Mouse (Mus musculus) heart, embryonic 11.5 days (tissue): ENCODE measurements around the gene Gm37240. TPM values are rescaled to one million over a fixed set of nuclear protein-coding genes. Genes with fewer than 3 reads are reported as not detected.

Experiments used
- ATAC-seq: fragments of 200-750 bp; cut with Nextera tagmentation; replicated peaks from 2 replicates; pipeline ENCODE4 v1.8.0; 2017; ENCODE audit warnings: moderate library complexity; ENCODE audit not compliant: insufficient number of reproducible peaks, low FRiP score, low TSS enrichment
- H3K27ac ChIP-seq: fragments of 300-500 bp; sonication (generic); 2 replicates; pipeline ENCODE4 v1.5.1; 2014; ENCODE audit warnings: mild to moderate bottlenecking, low read depth, low read length
- H3K27me3 ChIP-seq: fragments of 300-500 bp; sonication (generic); 2 replicates; pipeline ENCODE4 v1.6.1; 2014; ENCODE audit warnings: mild to moderate bottlenecking, low read length, mixed read lengths; ENCODE audit not compliant: control insufficient read depth, insufficient read depth
- H3K36me3 ChIP-seq: fragments of 300-500 bp; sonication (generic); 2 replicates; pipeline ENCODE4 v1.6.1; 2014; ENCODE audit warnings: mild to moderate bottlenecking, low read length, moderate library complexity, mixed read lengths; ENCODE audit not compliant: control insufficient read depth, insufficient read depth
- H3K4me1 ChIP-seq: fragments of 300-500 bp; sonication (generic); 2 replicates; pipeline ENCODE4 v1.6.1; 2014; ENCODE audit warnings: low read length; ENCODE audit not compliant: control insufficient read depth, insufficient read depth
- H3K4me2 ChIP-seq: fragments of 300-500 bp; sonication (generic); 2 replicates; pipeline ENCODE4 v1.6.1; 2014; ENCODE audit warnings: mild to moderate bottlenecking, moderate library complexity
- H3K4me3 ChIP-seq: fragments of 300-500 bp; sonication (generic); 2 replicates; pipeline ENCODE4 v1.5.1; 2014; ENCODE audit warnings: low read depth, low read length
- H3K9ac ChIP-seq: fragments of 300-500 bp; sonication (generic); 2 replicates; pipeline ENCODE4 v1.6.1; 2014; ENCODE audit warnings: mild to moderate bottlenecking, low read depth, low read length, moderate library complexity
- H3K9me3 ChIP-seq: fragments of 300-500 bp; sonication (generic); replicated peaks from 2 replicates; pipeline ENCODE4 v1.6.1; 2016; ENCODE audit warnings: low read length; ENCODE audit not compliant: control insufficient read depth
- WGBS: fragments of 180-500 bp; shearing (Covaris S2); extraction: QIAGEN DNeasy Blood & Tissue Kit; methylation state at CpG from one replicate; pipeline ENCODE4 v1.1.7; 2014; ENCODE audit not compliant: insufficient replicate concordance; 5-methylcytosine and 5-hydroxymethylcytosine counted together
- polyA plus RNA-seq: library from polyadenylated mRNA; unstranded; fragments of >200 nt; fragmentation: Nextera tagmentation; extraction: Ambion mirVana; gene quantifications from 2 replicates; pipeline ENCODE4 v1.2.1, GENCODE M21; 2014

Gene Gm37240
- polyA plus RNA-seq, 1 experiment from 2014 or later, result 4.5 TPM

GRCm38 (mm10) chr3:85553731-85554277 is 333.5 kb downstream of the Gm37240 start:
- Histone ChIP-seq H3K4me1 (peaks cover 26% of the 10 kb centered on the region), H3K36me3 (no peaks in the 10 kb centered on the region), H3K27me3 (no peaks in the 10 kb centered on the region), H3K4me2 (no peak overlapping the region), H3K9me3 (no peaks in the 10 kb centered on the region), H3K27ac (no peak overlapping the region), H3K9ac (no peak overlapping the region), H3K4me3 (no peak overlapping the region)
- no peak for ATAC-seq
- 81% methylated on average over 6 of the region's 6 CpGs for WGBS

GRCm38 (mm10) chr3:85551352-85551751 is 336.0 kb downstream of the Gm37240 start:
- 49% methylated on average over 2 of the region's 2 CpGs for WGBS
- no peaks in the 10 kb centered on the region for H3K27me3 ChIP-seq
- no peak overlapping the region for H3K4me3 ChIP-seq
- H3K9me3 ChIP-seq, result no peaks in the 10 kb centered on the region
- H3K36me3 ChIP-seq, result no peaks in the 10 kb centered on the region
- H3K4me2 ChIP-seq, result no peak overlapping the region
- H3K4me1 ChIP-seq, result peaks cover 26% of the 10 kb centered on the region
- no peak overlapping the region for H3K27ac ChIP-seq
- H3K9ac ChIP-seq, result no peak overlapping the region
- no peak for ATAC-seq

- ATAC-seq, result no peak
- WGBS, result 80% methylated on average over 4 of the region's 4 CpGs
- H3K4me3 ChIP-seq, result no peak overlapping the region
These were observed 337.0 kb downstream of the Gm37240 start for GRCm38 (mm10) chr3:85550312-85550711.

GRCm38 (mm10) chr3:85543652-85544051 is 343.7 kb downstream of the Gm37240 start:
- H3K27ac ChIP-seq, result no peak overlapping the region
- ATAC-seq, result no peak
- H3K9ac ChIP-seq, result no peak overlapping the region
- H3K4me3 ChIP-seq, result no peak overlapping the region
- no peak overlapping the region for H3K4me2 ChIP-seq
- no peaks in the 10 kb centered on the region for H3K36me3 ChIP-seq
- H3K4me1 ChIP-seq, result no peaks in the 10 kb centered on the region
- no peaks in the 10 kb centered on the region for H3K27me3 ChIP-seq
- 51% methylated on average over 2 of the region's 2 CpGs for WGBS
- H3K9me3 ChIP-seq, result no peaks in the 10 kb centered on the region

More at GRCm38 (mm10) chr3:85550312-85550711, 337.0 kb downstream of the Gm37240 start:
- H3K4me2 ChIP-seq, result no peak overlapping the region
- H3K4me1 ChIP-seq, result peaks cover 26% of the 10 kb centered on the region
- no peaks in the 10 kb centered on the region for H3K9me3 ChIP-seq
- H3K36me3 ChIP-seq, result no peaks in the 10 kb centered on the region
- H3K27me3 ChIP-seq, result no peaks in the 10 kb centered on the region
- no peak overlapping the region for H3K9ac ChIP-seq
- H3K27ac ChIP-seq, result no peak overlapping the region

GRCm38 (mm10) chr3:85542765-85543164 is 344.6 kb downstream of the Gm37240 start:
- Histone ChIP-seq H3K27ac (no peak overlapping the region), H3K36me3 (no peaks in the 10 kb centered on the region), H3K27me3 (no peaks in the 10 kb centered on the region), H3K4me3 (no peak overlapping the region), H3K4me1 (no peaks in the 10 kb centered on the region), H3K9me3 (no peaks in the 10 kb centered on the region), H3K9ac (no peak overlapping the region), H3K4me2 (no peak overlapping the region)
- 61% methylated on average over 3 of the region's 3 CpGs for WGBS
- ATAC-seq, result no peak

- 79% methylated on average over 11 of the region's 11 CpGs for WGBS
- H3K27ac ChIP-seq, result no peak overlapping the region
- H3K27me3 ChIP-seq, result no peaks in the 10 kb centered on the region
- H3K9me3 ChIP-seq, result no peaks in the 10 kb centered on the region
- no peaks in the 10 kb centered on the region for H3K36me3 ChIP-seq
- H3K4me2 ChIP-seq, result no peak overlapping the region
- no peaks in the 10 kb centered on the region for H3K4me1 ChIP-seq
- no peak overlapping the region for H3K9ac ChIP-seq
- H3K4me3 ChIP-seq, result no peak overlapping the region
- ATAC-seq, result no peak
These were observed 351.4 kb downstream of the Gm37240 start for GRCm38 (mm10) chr3:85535621-85536520.

GRCm38 (mm10) chr3:85535042-85535441 is 352.3 kb downstream of the Gm37240 start:
- no peak for ATAC-seq
- WGBS, result 76% methylated on average over 3 of the region's 3 CpGs
- H3K27ac ChIP-seq, result no peak overlapping the region
- H3K4me1 ChIP-seq, result no peaks in the 10 kb centered on the region
- H3K4me3 ChIP-seq, result no peak overlapping the region
- H3K9ac ChIP-seq, result no peak overlapping the region
- H3K36me3 ChIP-seq, result no peaks in the 10 kb centered on the region
- no peak overlapping the region for H3K4me2 ChIP-seq
- no peaks in the 10 kb centered on the region for H3K9me3 ChIP-seq
- no peaks in the 10 kb centered on the region for H3K27me3 ChIP-seq

- H3K4me3 ChIP-seq, result no peak overlapping the region
- no peak overlapping the region for H3K4me2 ChIP-seq
- no peak overlapping the region for H3K27ac ChIP-seq
- no peaks in the 10 kb centered on the region for H3K4me1 ChIP-seq
- 77% methylated on average over 3 of the region's 3 CpGs for WGBS
- no peaks in the 10 kb centered on the region for H3K36me3 ChIP-seq
- H3K9ac ChIP-seq, result no peak overlapping the region
- no peaks in the 10 kb centered on the region for H3K27me3 ChIP-seq
- H3K9me3 ChIP-seq, result no peaks in the 10 kb centered on the region
- ATAC-seq, result no peak
These were observed 354.9 kb downstream of the Gm37240 start for GRCm38 (mm10) chr3:85532376-85532775.
